Mouse (Mus musculus): ENCODE data around the gene Wrnip1.
"Not testable (repeated sequence)": the region's sequence is repeated elsewhere in the genome, so short reads cannot be mapped to it uniquely, and the experiment has no call there.

Wrnip1 gene

GRCm38 (mm10) chr13:32850668-32851404 is 49.0 kb downstream of the Wrnip1 start, which contains the start of gene Serpinb1a:
TSS of gene Serpinb1a (minus strand) at chr13:32851185.
- in situ Hi-C loops (cut with MboI, MseI): loop anchor here (10.0 kb wide), 1 partner anchor 1054 kb away; the partner anchor contains the start of gene Serpinb6c

DNA sequence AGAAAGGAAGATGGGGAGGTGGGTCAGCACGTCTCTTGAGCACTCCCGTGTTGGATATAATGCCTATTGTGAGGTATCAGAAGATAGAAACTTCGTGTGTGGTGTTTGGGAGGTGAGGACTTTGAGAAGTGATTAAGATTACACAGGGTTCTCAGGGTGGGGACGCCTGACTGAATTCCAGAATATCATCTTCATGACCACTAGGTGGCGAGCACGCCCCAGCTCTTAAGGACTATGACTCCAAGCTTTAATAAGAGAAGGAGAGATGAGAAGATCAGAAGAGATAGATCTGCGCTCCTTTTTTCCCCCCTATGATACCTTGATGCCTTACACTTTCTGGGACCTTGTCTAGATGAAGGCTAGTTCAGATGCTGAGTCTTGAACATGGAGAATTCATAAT is 50.1 kb downstream of the Wrnip1 start:
- in situ Hi-C loops (cut with MboI, MseI): loop anchor here (10.0 kb wide), 1 partner anchor 1053 kb away; the partner anchor contains the start of gene Serpinb6c

GRCm38 (mm10) chr13:32852539-32852938 is 50.7 kb downstream of the Wrnip1 start:
- in situ Hi-C loops (cut with MboI, MseI): loop anchor here (10.0 kb wide), 1 partner anchor 1052 kb away; the partner anchor contains the start of gene Serpinb6c

DNA sequence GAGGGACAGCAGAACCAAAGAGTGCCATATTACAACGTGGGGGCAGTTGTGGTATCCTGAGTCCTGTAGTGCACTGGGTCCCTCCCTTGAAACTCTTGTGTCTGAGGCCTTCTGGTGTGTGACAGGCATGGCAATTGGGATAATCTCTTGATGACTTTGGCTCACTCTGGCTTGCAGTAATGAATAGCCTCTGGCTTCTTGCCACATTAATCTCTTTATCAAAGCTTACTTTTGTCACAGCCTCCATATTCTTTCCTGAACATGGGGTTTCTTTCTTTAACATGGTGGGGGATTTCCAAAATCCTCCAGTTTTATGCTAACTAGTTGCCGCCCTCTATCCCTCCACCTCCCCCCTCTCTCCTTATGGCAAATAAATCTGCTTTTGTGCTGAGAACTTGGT is 51.2 kb downstream of the Wrnip1 start:
- in situ Hi-C loops (cut with MboI, MseI): loop anchor here (10.0 kb wide), 1 partner anchor 1052 kb away; the partner anchor contains the start of gene Serpinb6c

DNA sequence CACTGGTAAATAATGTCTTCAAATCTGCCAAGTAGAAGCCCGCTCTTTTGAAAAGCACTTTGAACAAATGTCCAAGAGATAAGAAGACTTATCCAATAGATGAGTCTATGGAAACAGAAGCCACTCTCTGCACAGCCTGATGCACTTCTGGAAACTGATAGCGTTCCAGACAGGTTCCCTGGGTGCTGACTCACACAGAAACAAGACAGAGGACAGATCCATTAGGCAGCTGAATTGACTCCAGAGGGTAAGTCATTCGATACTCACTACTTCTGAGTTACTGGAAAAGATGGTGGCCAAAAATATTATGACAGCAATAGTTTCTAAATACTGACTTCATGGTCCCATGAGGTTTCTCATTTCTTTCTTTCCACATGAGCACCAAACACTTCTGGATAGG is 59.0 kb downstream of the Wrnip1 start:
- in situ Hi-C loops (cut with MboI, MseI): loop anchor here (5.0 kb wide), 1 partner anchor 36 kb away; the partner anchor contains the start of gene Serpinb1c

- in situ Hi-C loops (cut with MboI, MseI): loop anchor here (5.0 kb wide), 1 partner anchor 34 kb away; the partner anchor contains the start of gene Serpinb1c
These were observed 61.6 kb downstream of the Wrnip1 start for GRCm38 (mm10) chr13:32863456-32863855.

- in situ Hi-C loops (cut with MboI, MseI): loop anchor here (5.0 kb wide), 1 partner anchor 33 kb away; the partner anchor contains the start of gene Serpinb1c
These were observed 62.7 kb downstream of the Wrnip1 start for GRCm38 (mm10) chr13:32864529-32864928.

GRCm38 (mm10) chr13:32865591-32865990 is 63.8 kb downstream of the Wrnip1 start:
- in situ Hi-C loops (cut with MboI, MseI): no loop called here

- in situ Hi-C loops (cut with MboI, MseI): no loop called here
These were observed 64.6 kb downstream of the Wrnip1 start for GRCm38 (mm10) chr13:32866484-32866883.

DNA sequence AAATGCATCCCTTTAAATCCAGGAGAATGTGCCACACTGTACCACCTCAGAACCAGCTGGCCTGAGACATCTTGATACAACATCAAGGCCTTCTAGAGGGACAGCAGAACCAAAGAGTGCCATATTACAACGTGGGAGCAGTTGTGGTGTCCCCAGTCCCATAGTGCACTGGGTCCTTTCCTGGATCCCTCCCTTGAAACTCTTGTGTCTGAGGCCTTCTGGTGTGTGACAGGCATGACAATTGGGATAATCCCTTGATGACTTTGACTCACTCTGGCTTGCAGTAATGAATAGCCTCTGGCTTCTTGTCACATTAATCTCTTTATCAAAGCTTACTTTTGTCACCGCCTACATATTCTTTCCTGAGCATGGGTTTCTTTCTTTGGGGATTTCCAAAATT is 65.2 kb downstream of the Wrnip1 start:
- in situ Hi-C loops (cut with MboI, MseI): no loop called here

GRCm38 (mm10) chr13:32868233-32868632 is 66.4 kb downstream of the Wrnip1 start:
- in situ Hi-C loops (cut with MboI, MseI): not testable (repeated sequence)

DNA sequence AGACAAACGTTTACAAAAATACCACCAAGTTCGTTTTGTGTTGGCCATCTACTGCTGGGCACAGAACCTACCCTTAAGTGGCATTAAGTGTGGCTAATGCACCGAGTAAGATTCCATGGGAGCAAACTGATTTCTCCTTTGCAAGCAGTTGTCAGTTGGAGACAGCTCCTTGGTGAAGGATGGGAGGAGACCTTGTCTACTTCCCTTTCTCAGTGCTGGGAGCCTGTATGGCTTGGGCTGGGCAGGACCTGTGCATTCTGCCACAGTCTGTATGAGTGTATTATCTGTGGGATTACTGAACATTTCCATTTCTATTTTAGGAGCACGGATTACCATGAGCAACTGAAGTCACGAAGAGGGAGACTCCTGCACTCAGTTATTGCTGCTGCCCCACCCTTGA is 67.0 kb downstream of the Wrnip1 start:
- in situ Hi-C loops (cut with MboI, MseI): no loop called here
